Mouse (Mus musculus) T-helper 17 cell (primary cell): Measurements from ENCODE around the gene Ovch2.

Source experiments
- in situ Hi-C, 2 experiments: fragments of 300-600 bp; cut with MboI, MseI; formaldehyde crosslinking; loops; 1 replicate in 1 of 2; 2 replicates in 1 of 2; pipeline ENCODE4 v1.15.1; 2025; ENCODE audit warnings: high pct_unique_total_duplicates in 2 of 2

Ovch2 gene

DNA sequence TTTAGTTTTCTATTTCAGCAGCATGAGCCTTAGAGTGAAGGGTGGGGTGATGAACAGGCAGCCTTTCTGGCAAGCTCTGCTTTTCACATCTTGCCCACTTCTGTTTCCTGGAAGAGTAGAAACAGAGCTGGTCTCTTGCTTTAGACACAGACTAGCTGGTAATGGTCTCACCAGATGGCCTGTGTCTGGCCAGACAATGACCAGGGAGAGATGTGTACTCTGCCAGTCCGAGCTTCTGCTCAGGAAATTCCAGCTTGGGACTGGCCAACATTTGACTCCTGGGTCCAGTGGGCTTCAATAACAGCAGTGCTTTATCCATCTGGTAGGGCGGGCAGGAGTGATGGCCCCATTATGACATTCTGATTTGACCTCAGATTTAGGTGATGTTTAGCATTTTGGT is 55.9 kb downstream of the Ovch2 start:
- in situ Hi-C loops = loop anchor here in 1 of 2 experiments (5.0 kb wide), 1 partner anchor 83 kb away; no protein-coding TSS in a partner anchor

DNA sequence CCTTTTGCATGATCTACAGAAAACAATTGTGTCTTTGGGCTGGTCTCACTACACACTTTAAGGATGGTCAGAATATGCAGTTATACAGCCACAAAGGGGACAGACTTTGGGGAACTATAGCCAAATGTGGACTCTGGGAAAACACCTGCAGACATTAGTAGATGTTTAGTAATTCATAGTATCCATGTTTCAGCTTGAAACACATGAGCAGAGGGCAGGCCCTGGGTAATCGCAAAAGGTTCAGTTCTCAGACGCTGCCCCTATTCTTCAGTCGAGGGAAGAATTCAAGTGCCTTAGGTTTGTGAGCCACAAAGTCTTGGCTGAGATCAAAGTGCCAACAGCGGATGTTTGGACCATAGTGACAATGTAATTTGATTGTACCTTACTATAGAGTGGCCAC is 56.6 kb downstream of the Ovch2 start:
- in situ Hi-C loops = no loop called here

DNA sequence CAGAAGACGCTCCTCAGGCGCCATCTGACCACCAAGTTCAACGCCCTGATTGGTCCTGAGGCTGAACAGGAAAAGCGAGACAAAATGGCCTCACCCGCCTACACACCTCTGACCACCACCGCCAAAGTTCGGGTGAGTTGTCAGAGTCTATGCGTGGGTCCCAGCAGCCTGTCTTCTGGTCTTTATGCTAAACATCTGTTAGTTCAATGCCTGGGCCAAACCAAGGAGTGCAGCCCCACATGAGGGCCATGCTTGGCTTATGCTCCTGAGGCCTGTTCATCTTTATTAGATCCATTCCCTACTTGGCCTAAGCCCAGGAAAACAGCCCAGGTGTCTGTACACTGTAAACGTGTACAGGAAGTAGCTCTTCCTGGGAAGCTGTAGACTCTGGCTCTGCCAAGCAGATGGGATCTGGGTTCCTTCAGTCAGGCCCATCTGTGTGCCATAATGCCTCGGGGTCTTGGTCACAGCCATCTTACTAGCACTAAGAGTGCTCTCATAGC is 58.0 kb downstream of the Ovch2 start:
- in situ Hi-C loops = no loop called here

DNA sequence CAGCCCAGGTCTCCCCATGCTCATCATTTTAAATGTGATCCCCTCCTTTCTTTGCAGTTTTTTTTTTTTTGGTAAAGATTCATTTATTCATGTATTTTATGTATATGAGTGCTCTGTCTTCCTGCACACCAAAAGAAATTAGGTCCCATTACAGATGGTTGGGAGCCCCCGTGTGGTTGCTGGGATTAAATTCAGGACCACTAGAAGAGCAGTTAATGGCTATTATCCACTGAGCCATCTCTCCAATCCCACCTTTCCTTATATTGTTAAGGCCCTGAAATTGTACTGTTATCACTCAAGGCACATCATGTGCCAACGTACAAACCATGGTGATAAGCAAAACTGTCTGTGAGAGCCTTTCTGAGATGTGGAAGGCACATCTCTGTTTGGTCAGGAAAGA is 62.3 kb downstream of the Ovch2 start:
- in situ Hi-C loops = no loop called here

DNA sequence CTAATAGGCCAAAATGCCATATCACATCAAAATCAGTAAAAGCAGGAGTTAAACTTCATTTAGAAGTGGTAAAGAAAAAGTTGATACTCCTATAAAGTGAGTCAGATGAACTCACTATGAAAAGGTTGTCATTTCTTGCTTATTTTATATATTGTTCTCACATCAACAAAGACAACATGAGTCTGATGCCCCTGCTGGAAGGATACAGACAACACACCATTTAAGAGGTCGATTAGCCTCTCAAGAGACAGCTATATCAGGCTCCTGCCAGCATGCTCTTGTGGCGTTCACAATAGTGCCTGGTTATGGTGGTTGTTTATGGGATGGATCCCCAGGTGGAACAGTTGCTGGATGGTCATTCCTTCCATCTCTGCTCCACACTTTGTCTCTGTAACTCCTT is 67.8 kb downstream of the Ovch2 start:
- in situ Hi-C loops = no loop called here
